Mouse (Mus musculus): ENCODE results near the gene Nr1h4.

- TF ChIP-seq CTCF (IDR thresholded peaks at IDR 0.05; ENCODE audit: low read depth) (no peak), EP300 (optimal IDR thresholded peaks at IDR 0.05) (no peak)
Measured at GRCm38 (mm10) chr10:89559351-89559750, 26.0 kb upstream of the Nr1h4 start.

All from stomach, postnatal 0 days (tissue).